26 mouse cellular contexts compared by ENCODE assay signal in genomic region chr3:35465956-35466355, GRCm38 (mm10).
"Had no signal": no experiment of that assay in that cellular context is flagged by ENCODE, and none has a peak within 500 bp of the region (broad histone marks: within the 10 kb centered on the region; RNA-seq: fewer than 3 reads in every experiment).

No protein-coding gene starts in this region.

- H3K27me3 ChIP-seq: heart, embryonic 12.5 days; hindbrain, embryonic 15.5 days; limb, embryonic 13.5 days; limb, embryonic 15.5 days; liver, embryonic 12.5 days had no signal

- ATAC-seq: hindbrain, postnatal 0 days; intestine, embryonic 16.5 days; liver, embryonic 12.5 days had no signal

- H3K36me3 ChIP-seq: heart, embryonic 10.5 days; heart, embryonic 12.5 days; hindbrain, embryonic 13.5 days; hindbrain, embryonic 15.5 days; kidney, embryonic 15.5 days; limb, embryonic 13.5 days; limb, embryonic 15.5 days; liver, embryonic 12.5 days had no signal

- H3K9me3 ChIP-seq: heart, embryonic 10.5 days; heart, embryonic 12.5 days; hindbrain, embryonic 15.5 days; kidney, embryonic 15.5 days; limb, embryonic 13.5 days; limb, embryonic 15.5 days; liver, embryonic 12.5 days had no signal

- H3K4me2 ChIP-seq: heart, embryonic 12.5 days; hindbrain, embryonic 13.5 days; hindbrain, embryonic 15.5 days; kidney, embryonic 15.5 days; limb, embryonic 13.5 days; limb, embryonic 15.5 days; liver, embryonic 12.5 days had no signal

- H3K4me1 ChIP-seq: heart, embryonic 10.5 days; hindbrain, embryonic 15.5 days; kidney, embryonic 15.5 days; liver, embryonic 12.5 days had no signal

- DNase-seq: gastrocnemius, adult 2 months; gastrocnemius, postnatal 10 days; gastrocnemius, postnatal 25 days; heart, adult 18-20 months; heart, postnatal 10 days; heart, postnatal 4 days; kidney, adult 11 months; kidney, adult 2 months; kidney, adult 9 months; kidney, postnatal 14 days; kidney, postnatal 36 days; layer of hippocampus, adult 9-11 months; layer of hippocampus, postnatal 36 days; left cerebral cortex, postnatal 4 days had no signal

- H3K9ac ChIP-seq: heart, embryonic 12.5 days; hindbrain, embryonic 13.5 days; hindbrain, embryonic 15.5 days; kidney, embryonic 15.5 days; limb, embryonic 13.5 days; limb, embryonic 15.5 days; liver, embryonic 12.5 days; liver, embryonic 14.5 days had no signal

- H3K4me3 ChIP-seq: gastrocnemius, adult 2 months; heart, embryonic 10.5 days; heart, embryonic 12.5 days; hindbrain, embryonic 13.5 days; hindbrain, embryonic 15.5 days; kidney, embryonic 15.5 days; limb, embryonic 13.5 days; limb, embryonic 15.5 days; liver, embryonic 12.5 days had no signal

- H3K27ac ChIP-seq: gastrocnemius, adult 2 months; heart, embryonic 10.5 days; hindbrain, embryonic 13.5 days; hindbrain, embryonic 15.5 days; hindbrain, postnatal 0 days; kidney, embryonic 15.5 days; kidney, postnatal 0 days; limb, embryonic 13.5 days; limb, embryonic 15.5 days; liver, embryonic 12.5 days; liver, embryonic 14.5 days had no signal
